Mouse (Mus musculus) layer of hippocampus, adult 18-20 months (tissue): ENCODE results near the gene Galk2. TPM values are rescaled to one million over a fixed set of nuclear protein-coding genes. Genes with fewer than 3 reads are reported as not detected.

Experiments
- DNase-seq, 2 experiments: peaks; one replicate each; pipeline ENCODE4 v3.0.0; 2022; ENCODE audit warnings: low spot score in 2 of 2
- total RNA-seq, 2 experiments: library from RNA; stranded (reverse); gene quantifications; 2 replicates each; pipeline ENCODE4 v1.2.3; 2021

Galk2 gene
- total RNA-seq, 2 experiments from 2014 or later: 30.0 to 30.2 TPM

DNA sequence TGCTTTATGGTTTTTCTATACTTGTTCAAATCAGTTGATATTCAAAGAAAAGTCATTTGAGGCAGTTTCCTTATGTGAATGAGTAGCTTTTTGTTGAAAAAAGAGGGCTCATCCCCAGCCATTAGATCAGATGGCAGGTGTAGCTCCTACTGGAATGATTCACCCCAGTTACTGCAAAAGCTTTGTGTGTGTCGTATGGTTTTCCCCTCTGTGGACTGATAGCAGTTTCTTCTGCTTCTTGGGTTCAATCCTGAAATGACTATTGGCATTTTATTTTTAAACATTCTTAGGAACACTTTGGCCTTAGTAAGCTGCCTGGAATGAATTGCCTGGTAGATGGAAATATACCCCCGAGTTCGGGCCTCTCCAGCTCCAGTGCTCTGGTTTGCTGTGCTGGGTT, 37.4 kb downstream of the Galk2 start:
- no peak for DNase-seq

DNA sequence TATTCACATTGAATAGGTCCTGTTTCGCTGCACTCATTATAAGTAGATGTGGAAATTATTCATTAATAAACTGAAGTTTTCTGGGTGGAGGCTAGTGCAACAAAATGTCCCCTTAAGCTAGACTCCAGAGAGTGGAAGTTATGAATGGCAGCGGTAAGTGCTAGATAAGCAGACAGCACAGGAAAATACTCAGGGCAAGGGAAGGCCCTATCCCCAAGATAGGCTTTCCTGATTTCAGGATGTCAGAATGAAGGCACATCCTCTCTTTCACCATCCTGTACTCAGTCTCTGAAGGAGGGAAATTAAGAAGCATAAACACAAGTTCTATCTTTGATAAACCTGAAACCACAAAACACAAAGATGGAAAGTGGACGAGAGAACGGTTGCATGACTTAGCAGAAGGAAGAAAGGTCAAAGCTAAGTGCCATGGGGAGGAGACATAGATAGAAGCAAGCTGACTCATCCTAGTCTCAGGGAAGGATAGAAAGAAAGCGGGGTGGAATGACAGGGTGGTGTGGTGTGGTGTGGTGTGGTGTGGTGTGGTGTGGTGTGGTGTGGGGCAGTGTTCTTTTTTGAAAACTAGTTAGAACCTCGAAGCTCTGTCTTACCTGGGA, 42.0 kb downstream of the Galk2 start:
- DNase-seq: no peak

DNA sequence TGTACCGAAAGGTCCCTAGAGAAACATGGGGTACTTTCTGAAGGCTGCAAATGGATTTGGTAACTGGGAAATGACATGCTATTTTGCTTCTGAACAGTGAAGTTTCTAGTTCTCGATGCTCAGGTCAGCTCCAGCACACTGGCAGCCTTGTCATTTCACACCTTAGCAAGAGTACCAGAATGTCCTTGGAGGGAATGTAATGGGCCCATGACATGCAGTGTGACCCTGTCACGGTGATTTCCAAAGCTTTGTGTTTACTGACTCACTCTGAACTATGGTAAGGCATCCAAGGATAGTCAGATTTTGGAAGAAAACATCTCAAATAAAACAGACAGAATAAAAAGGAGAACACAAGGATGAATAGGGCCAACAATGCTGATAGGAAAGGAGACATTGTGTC, 42.5 kb downstream of the Galk2 start:
- no peak for DNase-seq

DNA sequence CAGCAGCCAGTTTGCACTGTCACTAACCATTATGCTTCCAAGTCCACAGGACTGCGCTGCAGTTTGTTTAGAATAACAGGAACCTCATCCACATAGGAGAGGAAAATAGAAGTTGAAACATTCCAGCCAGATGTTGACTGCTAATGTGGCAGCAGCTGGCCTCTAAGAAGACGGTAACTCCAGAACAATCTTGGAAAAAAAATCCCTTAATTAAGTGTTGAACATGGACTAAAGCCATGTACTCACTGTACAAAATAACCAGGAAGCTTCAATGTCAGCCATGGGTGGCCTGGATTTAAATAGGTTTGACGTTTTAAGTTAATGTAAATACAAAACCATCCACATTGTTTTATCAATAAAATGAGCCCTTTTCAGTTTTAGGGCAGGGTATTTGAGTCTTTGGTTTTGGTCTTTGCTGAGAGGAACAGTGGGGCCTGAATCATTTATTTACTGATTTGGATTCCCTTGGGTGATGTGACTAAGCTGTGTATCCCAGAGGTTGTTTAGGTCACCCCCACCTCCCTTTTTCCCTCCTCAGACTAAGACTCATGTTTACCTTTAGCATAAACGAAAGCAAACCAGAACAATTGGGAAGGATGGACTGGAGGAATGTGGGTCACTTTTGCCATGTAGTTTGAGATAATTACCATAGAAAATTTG, 47.6 kb downstream of the Galk2 start:
- no peak for DNase-seq

DNA sequence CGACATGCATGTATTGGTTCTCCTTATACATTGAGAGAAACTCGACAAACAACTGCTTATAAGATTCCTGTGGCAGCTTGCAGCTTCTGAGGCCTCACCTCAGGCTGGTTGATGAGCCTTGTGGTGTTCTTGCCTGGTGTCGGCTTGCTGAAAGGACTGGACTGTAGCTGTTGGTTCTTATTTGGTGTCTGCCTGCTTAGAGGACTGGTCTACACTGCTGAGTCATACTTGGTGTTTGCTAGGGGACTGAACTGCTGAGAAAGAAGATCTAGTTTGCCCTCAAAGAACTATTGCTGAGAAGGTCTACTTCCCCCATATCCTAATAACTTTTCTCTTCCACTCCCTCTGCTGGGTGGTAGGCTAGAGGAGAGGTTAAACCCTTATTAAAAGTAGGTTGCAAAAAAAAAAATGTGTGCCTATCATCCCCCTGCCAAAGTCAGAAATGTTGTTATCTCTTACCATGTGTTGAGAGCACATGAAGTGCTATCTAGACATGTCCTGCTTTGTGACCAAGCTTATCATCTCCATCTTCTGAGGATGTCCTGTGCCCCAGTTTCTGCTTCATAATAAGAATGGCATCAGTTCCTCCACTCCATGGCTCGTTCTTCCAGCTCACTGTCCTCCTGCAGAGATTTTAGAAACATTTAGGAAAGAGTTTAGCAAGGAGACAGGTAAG, 48.8 kb downstream of the Galk2 start:
- no peak for DNase-seq

DNA sequence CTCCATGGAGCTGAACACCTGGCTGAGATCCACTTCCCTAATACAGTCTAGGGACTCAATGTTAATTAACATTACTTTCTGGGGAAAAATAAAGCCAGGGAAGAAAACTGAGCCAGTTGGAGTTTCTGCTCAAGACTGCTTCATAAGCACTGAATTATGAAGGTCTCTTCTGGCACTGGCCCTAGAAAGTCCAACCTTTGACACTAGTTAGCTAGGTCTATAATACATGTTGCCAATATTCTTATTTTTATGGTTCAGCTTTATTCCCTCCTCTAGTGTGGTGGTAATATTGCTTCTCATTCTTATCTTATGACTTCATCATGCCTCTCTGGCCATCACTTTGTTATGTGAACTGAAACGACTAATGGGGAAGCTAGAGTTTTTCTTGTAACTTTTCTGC, 55.3 kb downstream of the Galk2 start:
- no peak for DNase-seq

DNA sequence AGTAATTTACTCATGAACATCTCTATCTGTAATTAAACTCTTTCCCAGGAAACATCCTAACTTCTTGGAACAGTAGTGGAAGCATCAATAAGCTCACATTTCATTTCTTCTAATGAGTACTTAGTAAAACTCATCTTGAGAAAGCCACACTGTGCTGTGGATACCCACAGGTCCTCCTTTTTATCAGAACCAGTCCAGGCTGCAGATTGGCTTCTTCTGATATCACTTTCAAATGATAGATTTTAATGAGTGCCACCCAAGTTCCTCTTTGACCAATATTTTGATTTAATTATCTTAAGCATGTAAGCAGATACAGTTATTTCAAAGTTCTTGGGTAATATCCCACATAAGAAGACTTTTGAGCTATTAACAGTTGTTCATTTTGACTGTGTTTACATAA, 55.8 kb downstream of the Galk2 start:
- DNase-seq: no peak

DNA sequence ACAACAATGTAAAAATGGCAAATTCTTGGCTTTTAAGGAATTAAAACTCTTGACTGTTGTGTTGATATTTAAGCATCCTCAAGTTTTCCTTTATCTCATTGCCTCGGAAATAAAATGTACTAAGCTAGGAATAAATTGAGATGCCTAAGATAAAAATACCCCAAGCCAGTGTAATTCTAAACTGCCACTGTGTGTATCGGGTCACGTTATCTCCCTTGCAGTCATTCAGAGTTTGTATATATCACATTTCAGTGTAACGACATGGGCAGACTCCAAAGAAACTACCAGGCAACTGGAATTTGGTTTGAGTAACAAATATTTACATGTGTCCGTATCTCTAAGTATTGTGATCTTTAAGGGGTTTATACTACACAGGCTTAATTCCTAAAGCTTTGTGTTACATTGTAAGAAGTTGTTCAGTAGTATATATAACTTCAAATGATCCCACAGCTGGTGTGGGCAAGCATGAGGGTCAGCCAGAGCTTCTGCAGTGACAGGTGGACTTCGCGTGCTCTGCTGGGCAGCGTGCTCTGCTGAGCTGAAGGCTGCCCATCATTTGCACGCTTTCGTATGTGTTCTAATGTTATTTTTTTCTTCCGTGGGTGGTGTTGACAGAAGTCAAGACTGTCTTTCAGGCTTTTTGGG, 57.9 kb downstream of the Galk2 start:
- no peak for DNase-seq

DNA sequence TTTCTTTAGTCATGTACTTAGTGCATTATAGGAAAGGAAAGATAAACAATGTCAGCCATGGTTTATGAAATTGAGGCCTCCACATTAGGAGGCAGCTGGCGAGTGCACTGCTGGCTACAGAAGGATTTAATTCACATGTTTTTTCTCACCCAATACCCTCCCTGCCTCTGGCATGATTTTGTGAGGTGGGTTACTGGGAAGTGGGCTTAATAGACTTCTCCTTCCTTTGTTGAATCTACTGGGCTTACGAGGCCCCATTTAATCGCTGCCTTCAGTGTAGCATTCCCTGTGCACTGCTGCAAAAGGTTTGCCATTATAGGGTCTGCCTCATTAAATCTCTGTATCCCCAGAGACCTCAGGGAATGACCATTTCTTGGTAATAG, 58.4 kb downstream of the Galk2 start:
- no peak for DNase-seq

DNA sequence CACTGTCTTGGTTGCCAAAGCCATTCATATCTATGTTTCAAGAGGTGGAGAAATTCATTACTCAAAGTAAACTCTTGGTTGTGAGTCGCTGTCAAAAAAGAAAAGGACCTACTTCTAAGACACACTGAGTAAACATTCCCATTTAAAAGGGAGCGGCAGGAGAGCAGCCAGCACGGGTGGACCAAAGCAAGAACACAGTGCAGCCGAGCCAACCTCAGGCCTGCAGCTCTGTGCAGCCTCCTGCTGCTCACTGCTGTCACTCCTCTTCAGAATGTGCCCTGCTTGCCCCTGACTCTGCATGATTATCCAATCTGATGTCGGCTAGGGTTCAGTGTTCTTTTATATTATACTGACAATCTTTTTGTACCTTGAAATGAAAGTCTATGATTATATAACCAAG, 62.4 kb downstream of the Galk2 start:
- DNase-seq: no peak

DNA sequence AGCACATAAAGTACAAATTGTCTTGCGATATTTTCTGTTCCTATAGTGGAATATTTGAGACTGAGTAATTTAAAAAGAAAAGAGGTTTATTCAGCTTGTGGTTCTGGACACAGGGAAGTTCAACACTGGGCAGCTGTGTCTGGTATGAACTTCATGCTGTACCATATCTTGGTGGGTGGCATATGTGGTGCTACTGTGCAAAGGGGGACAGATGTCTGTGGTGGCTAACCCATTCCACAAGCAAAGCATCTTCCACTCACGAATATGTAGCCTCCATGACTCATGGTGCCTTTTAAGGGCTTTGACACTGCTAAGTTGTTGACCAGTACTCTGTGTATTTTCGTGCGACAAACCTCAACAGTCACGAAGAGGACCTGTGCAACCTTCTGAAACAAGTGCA, 63.2 kb downstream of the Galk2 start:
- DNase-seq: no peak

DNA sequence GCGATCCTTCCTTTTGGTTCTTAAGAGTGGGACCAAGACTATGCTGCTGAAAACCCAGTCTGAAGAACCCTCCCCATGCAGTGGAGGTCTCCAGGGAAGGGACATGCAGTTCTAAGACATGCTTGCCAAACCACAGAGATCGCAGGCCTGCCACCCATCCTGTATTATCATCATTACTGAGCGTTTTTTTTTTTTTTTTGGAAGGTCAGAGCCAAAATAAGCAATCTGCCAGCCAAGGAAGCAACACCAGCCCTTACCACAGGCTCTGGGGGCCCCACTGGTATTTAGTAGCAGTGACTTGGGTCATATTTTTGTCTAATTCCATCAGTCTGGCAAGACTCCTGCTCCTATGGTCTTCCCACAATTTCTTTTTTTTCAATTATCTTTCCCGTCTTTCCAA, 64.0 kb downstream of the Galk2 start:
- DNase-seq: no peak

DNA sequence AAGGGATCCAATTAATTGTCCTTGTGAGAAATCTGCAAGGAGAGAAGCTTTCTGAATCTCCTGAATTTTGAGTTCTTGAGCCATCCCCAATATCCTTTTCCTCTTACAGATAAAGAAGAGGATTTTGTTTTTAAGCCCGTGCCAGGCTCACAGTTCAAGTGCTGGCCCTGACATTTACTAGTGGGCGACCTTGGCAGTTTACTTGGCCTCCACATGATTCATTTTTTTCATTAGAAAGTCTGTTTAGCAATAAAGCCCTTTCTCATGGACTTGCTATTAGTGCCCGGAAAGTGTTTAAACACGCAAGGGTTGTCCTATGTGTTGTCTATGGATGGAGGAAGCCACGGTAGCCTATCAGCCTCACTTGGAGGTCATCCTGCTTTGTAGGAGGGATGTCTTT, 64.4 kb downstream of the Galk2 start:
- DNase-seq: no peak

DNA sequence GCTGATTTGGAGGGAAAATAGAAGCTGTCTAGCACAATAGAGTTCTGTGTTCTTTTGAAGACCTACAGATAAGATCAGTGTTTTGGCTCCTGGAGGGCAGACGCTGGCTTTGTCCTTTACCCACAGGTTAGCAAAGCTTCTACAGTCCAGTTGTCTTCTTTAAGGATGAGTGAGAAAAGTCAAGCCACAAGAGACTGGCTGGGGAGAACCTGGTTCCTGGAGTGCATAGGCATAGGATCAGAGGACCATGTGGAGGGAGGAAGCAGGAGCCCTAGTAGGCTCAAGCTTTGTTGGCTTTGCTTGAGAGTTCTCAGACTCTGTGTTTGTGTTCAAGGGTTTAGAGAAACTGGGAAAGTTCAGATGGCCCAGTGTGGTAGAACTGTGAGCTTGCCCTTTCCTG, 65.6 kb downstream of the Galk2 start:
- DNase-seq: no peak

DNA sequence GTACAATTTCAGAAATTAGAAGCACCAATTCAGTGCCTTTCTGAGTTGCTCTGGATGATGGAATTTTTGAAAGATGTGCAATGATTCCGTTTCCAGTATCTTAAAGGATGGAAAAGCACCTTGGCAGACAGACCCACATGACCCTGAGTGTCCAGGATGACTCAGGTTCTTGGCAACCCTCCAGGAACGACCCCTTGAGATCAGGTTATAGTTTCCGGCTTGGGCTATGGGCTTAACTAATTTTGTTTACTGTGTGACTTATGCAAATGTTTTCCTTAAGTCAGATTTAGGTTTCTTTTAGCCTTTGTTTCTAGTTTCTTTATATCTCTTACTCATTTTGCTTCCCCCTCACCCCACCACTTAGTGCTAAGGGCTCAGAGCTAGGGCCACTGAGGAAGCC, 66.2 kb downstream of the Galk2 start:
- no peak for DNase-seq

DNA sequence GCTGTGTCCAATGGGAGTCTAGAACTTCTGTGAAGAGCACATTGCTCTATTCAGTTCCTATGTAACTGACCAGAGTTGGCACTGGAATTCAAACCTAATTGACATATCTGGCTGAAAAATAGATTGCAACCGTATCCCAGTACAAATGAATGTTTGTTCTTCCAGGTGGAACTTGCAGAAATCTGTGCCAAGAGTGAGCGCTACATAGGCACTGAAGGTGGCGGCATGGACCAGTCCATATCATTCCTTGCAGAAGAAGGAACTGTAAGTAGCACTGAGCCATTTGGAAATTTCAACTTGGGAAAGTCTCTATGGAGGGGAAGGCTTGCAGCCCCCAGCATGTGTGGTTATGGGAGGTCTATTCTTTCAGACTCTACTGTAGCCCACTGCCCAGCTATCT, 70.5 kb downstream of the Galk2 start:
- DNase-seq: no peak

DNA sequence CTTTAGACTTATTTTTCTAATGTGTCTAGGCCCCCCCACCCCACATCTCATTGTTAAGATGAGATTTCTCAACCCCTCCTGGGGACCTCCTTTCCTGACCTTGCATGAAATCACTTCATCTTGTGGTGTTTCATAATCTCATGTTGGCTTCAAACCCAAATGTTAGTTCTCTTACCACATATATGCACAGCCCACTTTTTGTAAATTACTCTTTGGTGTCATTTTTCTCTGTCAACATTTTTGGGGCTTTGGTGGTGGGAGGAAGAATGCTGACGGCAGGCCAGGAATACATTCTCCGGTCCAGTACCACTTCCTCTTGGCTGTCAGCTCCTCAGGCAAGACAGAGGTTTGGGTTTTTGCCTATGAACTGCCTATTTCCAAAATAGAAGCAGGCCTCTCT, 71.0 kb downstream of the Galk2 start:
- no peak for DNase-seq

DNA sequence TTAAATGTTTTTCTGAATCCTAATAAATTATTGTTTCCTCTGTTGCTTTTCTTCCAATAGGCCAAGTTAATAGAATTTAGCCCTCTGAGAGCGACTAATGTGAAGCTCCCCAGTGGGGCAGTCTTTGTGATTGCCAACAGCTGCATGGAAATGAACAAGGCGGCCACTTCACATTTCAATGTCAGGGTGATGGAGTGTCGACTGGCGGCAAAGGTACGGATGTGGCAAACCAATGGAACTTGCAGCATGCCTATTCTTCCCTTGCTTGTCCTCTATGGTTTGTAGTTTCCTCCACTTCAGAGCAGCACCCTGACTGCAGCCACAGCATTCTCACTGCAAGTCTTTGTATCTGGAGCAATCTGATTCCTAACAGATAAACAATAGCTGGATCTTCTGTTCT, 72.3 kb downstream of the Galk2 start:
- no peak for DNase-seq

DNA sequence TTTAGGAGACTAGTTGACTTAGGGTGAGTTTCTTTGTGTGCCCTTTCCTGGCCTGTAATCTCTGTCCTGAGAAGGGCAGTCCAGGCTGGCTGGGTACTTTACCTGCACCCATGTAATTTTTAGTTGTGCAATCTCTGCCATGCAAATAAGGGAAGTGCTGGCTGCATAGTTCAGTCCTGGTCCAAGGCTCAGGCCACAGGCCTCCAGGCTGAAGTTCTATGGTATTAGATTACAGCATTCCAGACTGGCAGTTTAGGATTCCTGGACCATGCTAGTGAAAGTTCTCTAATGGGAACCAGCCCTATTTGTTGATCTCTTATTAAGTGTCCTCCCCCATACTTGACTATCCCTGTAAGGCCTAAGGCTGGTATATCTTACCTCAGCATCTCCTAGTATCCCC, 73.8 kb downstream of the Galk2 start:
- DNase-seq: no peak

DNA sequence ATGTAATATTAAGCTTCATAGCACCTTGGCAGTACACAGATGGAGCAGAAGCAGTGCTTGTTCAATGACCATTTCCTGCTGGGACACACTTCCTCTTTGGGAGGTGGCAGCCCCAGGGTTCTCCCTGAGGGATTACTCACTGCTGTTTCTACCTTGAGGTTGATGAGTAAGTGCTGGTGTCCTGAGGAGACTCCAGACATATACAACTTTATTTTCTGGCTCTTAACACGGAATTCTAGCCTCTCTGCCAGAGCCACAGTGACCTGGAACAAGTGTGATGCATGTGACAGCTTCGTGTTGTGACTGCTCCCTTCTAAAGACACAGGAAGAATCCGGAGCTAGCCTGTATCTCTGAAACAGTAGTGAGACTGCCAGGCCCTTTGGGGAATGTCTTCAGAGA, 75.1 kb downstream of the Galk2 start:
- DNase-seq: no peak

DNA sequence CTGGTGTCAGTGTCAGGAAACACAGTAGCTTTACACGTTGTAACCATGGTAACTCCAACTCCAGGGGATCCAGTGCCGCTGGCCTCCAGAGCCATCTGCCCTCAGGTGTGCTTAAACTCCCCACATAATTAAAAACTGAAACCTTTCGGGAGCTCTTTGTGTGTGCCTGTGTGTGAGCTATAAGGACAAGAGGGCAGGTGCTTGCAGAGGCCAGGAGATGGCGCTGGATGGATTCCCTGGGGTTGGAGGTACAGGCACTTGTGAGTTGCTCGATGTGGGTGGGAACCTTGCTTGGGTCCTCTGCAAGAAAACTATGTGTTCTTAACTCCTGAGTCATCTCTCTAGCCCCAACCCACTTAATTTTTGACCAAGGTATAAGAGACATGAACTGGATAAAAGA, 77.5 kb downstream of the Galk2 start:
- no peak for DNase-seq

DNA sequence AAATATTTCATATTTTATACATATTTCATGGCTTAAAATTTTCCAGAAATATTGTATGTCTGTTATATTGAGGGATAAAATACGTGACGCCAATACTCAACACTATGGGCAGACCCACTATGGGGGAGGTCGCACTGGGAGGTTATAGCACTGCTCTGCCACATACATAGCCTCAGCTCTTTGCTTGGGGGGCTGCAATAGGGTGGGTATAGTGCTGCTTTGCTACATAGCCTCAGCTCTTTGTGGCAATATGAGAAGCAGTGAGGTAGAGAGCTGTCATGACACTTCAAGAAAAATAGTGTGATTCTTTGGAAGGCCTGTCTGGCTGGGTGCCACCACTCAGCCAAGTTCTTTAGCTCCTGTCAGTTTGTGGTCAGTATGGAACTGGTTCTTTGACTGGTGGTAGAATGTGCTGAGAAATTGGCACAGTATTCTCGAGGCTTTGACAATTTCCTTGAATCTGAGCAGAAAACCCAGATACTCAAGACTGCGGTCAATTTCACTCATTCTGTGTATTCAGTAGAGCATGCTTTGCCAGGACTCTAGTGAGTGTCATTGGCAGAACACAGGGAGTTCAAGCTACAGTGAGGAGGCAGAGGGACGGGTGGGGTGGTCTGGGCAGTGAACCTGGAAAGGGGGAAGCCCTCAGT, 80.2 kb downstream of the Galk2 start:
- DNase-seq: no peak
